Mouse (Mus musculus): Measurements from ENCODE around the gene Rnf10.

GRCm38 (mm10) chr5:115273549-115274135, 944 bp upstream of the Rnf10 start:
- TF ChIP-seq GATA1 (IDR thresholded peaks at IDR 0.05; ENCODE audit: borderline replicate concordance, low read length) (no peak), FLI1 (IDR thresholded peaks at IDR 0.05; ENCODE audit: low read length) (no peak)
